Mouse (Mus musculus) cerebellum, adult (tissue): ENCODE data around the gene Gm9507.
"Not testable (repeated sequence)": the region's sequence is repeated elsewhere in the genome, so short reads cannot be mapped to it uniquely, and the experiment has no call there.

ENCODE experiments used
- ATAC-seq: cut with Nextera tagmentation; 2 replicates; pipeline ENCODE4 v1.9.2; 2017; ENCODE audit warnings: mild to moderate bottlenecking, moderate library complexity, mixed read lengths; ENCODE audit not compliant: insufficient number of reproducible peaks, low FRiP score, low TSS enrichment

The Gm9507 gene

GRCm38 (mm10) chr10:77776844-77777243 lies 34.8 kb downstream of the Gm9507 start, which contains the start of gene Gm7138:
Gene Gm7138 (minus strand): TSS chr10:77776944.
- ATAC-seq: not testable (repeated sequence)

GRCm38 (mm10) chr10:77772142-77772541 lies 39.5 kb downstream of the Gm9507 start:
- not testable (repeated sequence) for ATAC-seq

- not testable (repeated sequence) for ATAC-seq
Observed at GRCm38 (mm10) chr10:77771225-77771624, 40.4 kb downstream of the Gm9507 start, which contains the start of gene Gm3238. Gene Gm3238 (minus strand): TSS chr10:77771325.

GRCm38 (mm10) chr10:77769727-77770126 lies 41.9 kb downstream of the Gm9507 start:
- no peak for ATAC-seq
